Mouse (Mus musculus): ENCODE measurements at regions not wholly inside any gene's neighbourhood (a gene's known extent, or its start where the extent isn't known, plus 50 kb on each side); places are given as distances from the start of the nearest gene placed in this dataset.

DNA sequence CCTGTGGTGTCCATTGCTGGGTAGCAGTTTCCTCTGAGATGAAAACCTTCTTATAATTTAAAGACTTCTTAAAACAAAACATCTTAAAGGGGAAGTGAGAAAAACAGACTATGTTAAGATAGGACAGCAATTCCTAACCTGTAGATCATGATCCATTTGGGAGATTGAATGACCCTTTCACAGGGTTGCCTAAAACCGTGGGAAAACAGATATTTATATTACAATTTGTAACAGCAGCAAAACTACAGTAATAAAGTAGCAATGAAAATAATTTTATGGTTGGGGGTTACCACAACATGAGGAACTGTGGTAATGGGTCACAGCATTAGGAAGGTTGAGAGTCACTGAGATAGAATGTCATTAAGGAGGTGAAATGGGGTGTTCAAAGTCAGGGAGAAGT lies 111.9 kb upstream of the Cpsf6 start:
- TF ChIP-seq CTCF (conservative IDR thresholded peaks at IDR 0.05; ENCODE audit: insufficient read depth, insufficient read length, low read depth, low read length) = no peak
- TF ChIP-seq POLR2A (IDR thresholded peaks at IDR 0.05; ENCODE audit: low read depth, low read length) = no peak

All from kidney, adult 2 months (tissue).